Mouse (Mus musculus) liver, postnatal 0 days (tissue): ENCODE measurements around the gene Nr1d1.

Experiments
- CTCF ChIP-seq: sonication (generic); IDR thresholded peaks from 2 replicates; pipeline ENCODE4 v1.5.1; 2016; ENCODE audit warnings: antibody characterized with exemption, low read depth
- EP300 ChIP-seq: IDR thresholded peaks from 2 replicates; pipeline ENCODE4 v1.6.1; 2016; ENCODE audit warnings: antibody characterized with exemption, low read depth, mild to moderate bottlenecking

- TF ChIP-seq CTCF = no peak
- no peak for TF ChIP-seq EP300
Measured at GRCm38 (mm10) chr11:98787229-98787628, 12.1 kb upstream of the Nr1d1 start.
